In genomic region chr3:90537141-90537904, GRCm38 (mm10) we compare ENCODE assay signal across 9 mouse cellular contexts. TPM values are rescaled to one million over a fixed set of nuclear protein-coding genes. Genes with fewer than 3 reads are reported as not detected.
DNase-seq lines count a peak whose midpoint lies in the region; ATAC-seq lines count a peak whose summit lies in the region.
"Had no signal": no experiment of that assay in that cellular context is flagged by ENCODE, and none has a peak within 500 bp of the region (broad histone marks: within the 10 kb centered on the region; RNA-seq: fewer than 3 reads in every experiment).

Gene S100a16, plus strand, starts transcription at chr3:90537254.

- no peaks in the 10 kb centered on the region for H3K36me3 ChIP-seq in hindbrain, embryonic 16.5 days (ENCODE audit: control insufficient read depth, insufficient read depth, low read length)

- H3K4me2 ChIP-seq in hindbrain, embryonic 16.5 days (ENCODE audit: low read length), result peak within 1 kb of the TSS; percentile 37; the same call in 1 of the 2 replicates

- no peak within 1 kb of the TSS for H3K27ac ChIP-seq in hindbrain, embryonic 16.5 days (ENCODE audit: low read depth, low read length)

- H3K4me3 ChIP-seq in hindbrain, embryonic 16.5 days (ENCODE audit: low read length), result peak within 1 kb of the TSS; percentile 17; the same call in 1 of the 2 replicates

- H3K27me3 ChIP-seq in hindbrain, embryonic 16.5 days (replicated peaks; ENCODE audit: control insufficient read depth, insufficient read depth, low read length), result no peaks in the 10 kb centered on the region

- ATAC-seq in hindbrain, embryonic 16.5 days, result no peak; the same call in 1 of the 2 replicates

- WGBS in hindbrain, embryonic 16.5 days, result 41% methylated on average over 10 of the region's 10 CpGs

- peak; percentile 58 for DNase-seq in ZHBTc4 (ENCODE audit: low read depth, low spot score)
- DNase-seq in cerebellum, adult 11-12 months, result peak; percentile 78
- peak; percentile 75 for DNase-seq in gastrocnemius, postnatal 10 days
- peak; percentile 46 to 69 for DNase-seq in left cerebral cortex, postnatal 10 days (ENCODE audit: extremely low spot score in 1 of 2, low spot score in 2 of 2)
- DNase-seq in lung, postnatal 4 days, result peak; percentile 78 to 85
- peak; percentile 44 for DNase-seq in urinary bladder, postnatal 10 days (ENCODE audit: low spot score)
- DNase-seq in c-Kit-positive CD71-positive TER-119-positive erythroid progenitor cells, embryonic 14.5 days (ENCODE audit: low spot score), result no peak

- H3K9me3 ChIP-seq in hindbrain, embryonic 16.5 days (ENCODE audit: control insufficient read depth, low read length), result no peaks in the 10 kb centered on the region

- peaks cover 4% of the 10 kb centered on the region; the same call in 1 of the 2 replicates for H3K4me1 ChIP-seq in hindbrain, embryonic 16.5 days (ENCODE audit: control insufficient read depth, insufficient read depth, low read depth, low read length)

- intact Hi-C loops in left cerebral cortex, postnatal 10 days (cut with DNase I), result loop anchor here (5.0 kb wide), 1 partner anchor 40 kb away; no protein-coding TSS in a partner anchor

- peak within 1 kb of the TSS; percentile 41 for H3K9ac ChIP-seq in hindbrain, embryonic 16.5 days (ENCODE audit: low read depth, low read length)

RNA-seq across cellular contexts. Expression of gene S100a16, which starts in this region (rescaled TPM):
- total RNA-seq in gastrocnemius, postnatal 10 days (2021), result 100 to 1,000 TPM; 124 to 128 TPM
- 50.5 and 60.8 TPM in 2 replicates for polyA plus RNA-seq in hindbrain, embryonic 16.5 days (2015; fragmentation: Nextera tagmentation; extraction: Ambion mirVana)
- total RNA-seq in left cerebral cortex, postnatal 10 days (2021), result 10 to 100 TPM; 73.7 to 83.6 TPM
- total RNA-seq: common myeloid progenitor, adult 5-6 weeks had no signal
